Mouse (Mus musculus) MN1 (cell line): ENCODE results near the gene Gm572.
A peak's percentile ranks its signal among the peaks of the same experiment; 100 is the strongest.

Experiments
- DNase-seq: peaks from one replicate; pipeline ENCODE4 v3.0.0-alpha.2; 2016; ENCODE audit warnings: low spot score

Gene Gm572

GRCm38 (mm10) chr4:148667006-148667755 is 24.1 kb downstream of the Gm572 start:
- DNase-seq = no peak

- no peak for DNase-seq
Measured at GRCm38 (mm10) chr4:148671230-148671947, 28.3 kb downstream of the Gm572 start.

- peak; percentile 30 for DNase-seq
Measured at GRCm38 (mm10) chr4:148675043-148675442, 31.9 kb downstream of the Gm572 start.

GRCm38 (mm10) chr4:148676188-148676960 is 33.3 kb downstream of the Gm572 start:
- DNase-seq = peak; percentile 84

GRCm38 (mm10) chr4:148676961-148677637 is 34.0 kb downstream of the Gm572 start:
- peak; percentile 81 for DNase-seq

- no peak for DNase-seq
Measured at GRCm38 (mm10) chr4:148678105-148678504, 35.0 kb downstream of the Gm572 start.

GRCm38 (mm10) chr4:148680505-148681067 is 37.5 kb downstream of the Gm572 start:
- DNase-seq = no peak

- peak; percentile 58 for DNase-seq
Measured at GRCm38 (mm10) chr4:148681429-148681828, 38.3 kb downstream of the Gm572 start.

- no peak for DNase-seq
Measured at GRCm38 (mm10) chr4:148682961-148683360, 39.8 kb downstream of the Gm572 start.

- no peak for DNase-seq
Measured at GRCm38 (mm10) chr4:148683539-148683938, 40.4 kb downstream of the Gm572 start.

GRCm38 (mm10) chr4:148686491-148686941 is 43.4 kb downstream of the Gm572 start:
- DNase-seq = no peak

GRCm38 (mm10) chr4:148688091-148688490 is 45.0 kb downstream of the Gm572 start:
- DNase-seq = no peak

GRCm38 (mm10) chr4:148691185-148691584 is 48.1 kb downstream of the Gm572 start:
- DNase-seq = no peak

- DNase-seq = no peak
Measured at GRCm38 (mm10) chr4:148693417-148693959, 50.4 kb downstream of the Gm572 start.

GRCm38 (mm10) chr4:148704756-148705155 is 61.6 kb downstream of the Gm572 start:
- peak; percentile 60 for DNase-seq

GRCm38 (mm10) chr4:148708836-148709235 is 65.7 kb downstream of the Gm572 start:
- DNase-seq = peak; percentile 86

GRCm38 (mm10) chr4:148710446-148710845 is 67.3 kb downstream of the Gm572 start:
- peak; percentile 84 for DNase-seq

- peak; percentile 79 for DNase-seq
Measured at GRCm38 (mm10) chr4:148711323-148711722, 68.2 kb downstream of the Gm572 start.

- DNase-seq = peak; percentile 83
Measured at GRCm38 (mm10) chr4:148712632-148713031, 69.5 kb downstream of the Gm572 start.

- DNase-seq = no peak
Measured at GRCm38 (mm10) chr4:148714064-148714463, 70.9 kb downstream of the Gm572 start.

GRCm38 (mm10) chr4:148714739-148715138 is 71.6 kb downstream of the Gm572 start:
- peak; percentile 64 for DNase-seq
